ENCODE assay signal across 10 mouse cellular contexts in genomic region chr6:89280555-89280954, GRCm38 (mm10).
DNase-seq lines count a peak whose midpoint lies in the region; ATAC-seq and TF ChIP-seq lines count a peak whose summit lies in the region.
"Had no signal": no experiment of that assay in that cellular context is flagged by ENCODE, and none has a peak within 500 bp of the region (broad histone marks: within the 10 kb centered on the region; RNA-seq: fewer than 3 reads in every experiment).

No protein-coding gene starts in this region.

- DNase-seq in liver, adult 2 months (ENCODE audit: extremely low read depth, low read depth, low spot score) = peak; percentile 46
- DNase-seq in liver, embryonic 11.5 days (ENCODE audit: low spot score) = no peak
- peak; percentile 46 for DNase-seq in adipocyte (ENCODE audit: low spot score)
- DNase-seq in gastrocnemius, adult 2 months = peak; percentile 66
- peak; percentile 67 for DNase-seq in lung, postnatal 36 days
- no peak for DNase-seq in ovary, postnatal 10 days (ENCODE audit: low spot score)
- no peak for DNase-seq in thymus, postnatal 0 days (ENCODE audit: low spot score)
- DNase-seq in left cerebral cortex, adult 8-10 months (ENCODE audit: low spot score in 2 of 2) = no peak
- DNase-seq: kidney, adult 8-10 months had no signal

- H3K27me3 ChIP-seq in liver, adult 2 months (ENCODE audit: control insufficient read depth, insufficient read depth, low read length) = no peaks in the 10 kb centered on the region
- H3K27me3 ChIP-seq in liver, embryonic 11.5 days (replicated peaks; ENCODE audit: control insufficient read depth, insufficient read depth, low read length) = peaks cover 5% of the 10 kb centered on the region; the same call in 1 of the 2 replicates

- H3K4me3 ChIP-seq in liver, adult 2 months (ENCODE audit: insufficient read depth, low read depth, low read length) = no peak overlapping the region
- no peak overlapping the region for H3K4me3 ChIP-seq in liver, embryonic 11.5 days (ENCODE audit: low read depth, low read length)
- no peak overlapping the region for H3K4me3 ChIP-seq in gastrocnemius, adult 2 months

- H3K4me1 ChIP-seq in liver, adult 2 months (ENCODE audit: control insufficient read depth, insufficient read depth, low read length) = no peaks in the 10 kb centered on the region
- no peaks in the 10 kb centered on the region for H3K4me1 ChIP-seq in liver, embryonic 11.5 days (replicated peaks; ENCODE audit: control insufficient read depth, insufficient read depth, low read length)

- intact Hi-C loops in gastrocnemius, adult 2 months (cut with DNase I) = no loop called here

- TF ChIP-seq POLR2A in liver, adult 2 months (IDR thresholded peaks at IDR 0.05; ENCODE audit: extremely low read depth, insufficient read depth, low read length) = no peak

- 0 out of 2 replicates have a peak overlapping the region, but pooled peaks have one; percentile 28 for H3K27ac ChIP-seq in liver, adult 2 months (replicated peaks; ENCODE audit: insufficient read depth, low read depth, low read length)
- no peak overlapping the region for H3K27ac ChIP-seq in liver, embryonic 11.5 days (ENCODE audit: low read depth, low read length)
- H3K27ac ChIP-seq in gastrocnemius, adult 2 months = no peak overlapping the region

- no peaks in the 10 kb centered on the region for H3K79me2 ChIP-seq in liver, adult 2 months (ENCODE audit: control insufficient read depth, insufficient read depth, low read length)

- H3K36me3 ChIP-seq in liver, adult 2 months (ENCODE audit: control insufficient read depth, insufficient read depth, low read length) = no peaks in the 10 kb centered on the region
- no peaks in the 10 kb centered on the region for H3K36me3 ChIP-seq in liver, embryonic 11.5 days (ENCODE audit: control insufficient read depth, insufficient read depth, low read length)
- H3K36me3 ChIP-seq: G1E had no signal

- TF ChIP-seq CTCF in liver, adult 2 months (IDR thresholded peaks at IDR 0.05; ENCODE audit: low read depth, low read length) = no peak
- no peak for TF ChIP-seq CTCF in gastrocnemius, adult 2 months (IDR thresholded peaks at IDR 0.05)

- no peak for ATAC-seq in liver, embryonic 11.5 days (replicated peaks; ENCODE audit: low FRiP score)

- H3K9ac ChIP-seq in liver, adult 2 months (ENCODE audit: low read depth, low read length) = no peak overlapping the region
- H3K9ac ChIP-seq in liver, embryonic 11.5 days (ENCODE audit: low read depth, low read length) = no peak overlapping the region

- WGBS in liver, adult 2 months = 73% methylated on average over 4 of the region's 4 CpGs
- WGBS in liver, embryonic 11.5 days = 62% methylated on average over 4 of the region's 4 CpGs

- H3K4me2 ChIP-seq in liver, embryonic 11.5 days = no peak overlapping the region

- H3K9me3 ChIP-seq in liver, embryonic 11.5 days (ENCODE audit: control insufficient read depth, low read length) = no peaks in the 10 kb centered on the region

Comparison
In these comparisons a context has a peak if more than half of its experiments do, and no peak if none do; other contexts are left out.
1. DNase-seq: peak in liver, adult 2 months (single experiment), adipocyte (single experiment), gastrocnemius, adult 2 months (single experiment) and lung, postnatal 36 days (single experiment); none in liver, embryonic 11.5 days (single experiment), ovary, postnatal 10 days (single experiment), thymus, postnatal 0 days (single experiment) and left cerebral cortex, adult 8-10 months (0 of 2).